ENCODE assay signal across 23 mouse cellular contexts in genomic region chr17:88864214-88864613, GRCm38 (mm10).
"Had no signal": no experiment of that assay in that cellular context is flagged by ENCODE, and none has a peak within 500 bp of the region (broad histone marks: within the 10 kb centered on the region; RNA-seq: fewer than 3 reads in every experiment).

No protein-coding gene starts in this region.

- ATAC-seq: forebrain, postnatal 0 days; hindbrain, postnatal 0 days; intestine, embryonic 15.5 days; liver, embryonic 12.5 days had no signal

- H3K36me3 ChIP-seq: heart, embryonic 12.5 days; hindbrain, embryonic 13.5 days; hindbrain, embryonic 15.5 days; intestine, embryonic 15.5 days; kidney, embryonic 15.5 days; limb, embryonic 13.5 days; limb, embryonic 15.5 days; liver, embryonic 12.5 days had no signal

- H3K9me3 ChIP-seq: heart, embryonic 12.5 days; hindbrain, embryonic 13.5 days; hindbrain, embryonic 15.5 days; intestine, embryonic 15.5 days; kidney, embryonic 15.5 days; limb, embryonic 13.5 days; limb, embryonic 15.5 days; liver, embryonic 12.5 days had no signal

- H3K4me2 ChIP-seq: heart, embryonic 12.5 days; hindbrain, embryonic 13.5 days; hindbrain, embryonic 15.5 days; intestine, embryonic 15.5 days; kidney, embryonic 15.5 days; limb, embryonic 13.5 days; limb, embryonic 15.5 days; liver, embryonic 12.5 days had no signal

- H3K27me3 ChIP-seq: heart, embryonic 12.5 days; hindbrain, embryonic 13.5 days; hindbrain, embryonic 15.5 days; intestine, embryonic 15.5 days; kidney, embryonic 15.5 days; limb, embryonic 13.5 days; limb, embryonic 15.5 days; liver, embryonic 12.5 days had no signal

- H3K4me1 ChIP-seq: hindbrain, embryonic 13.5 days; hindbrain, embryonic 15.5 days; intestine, embryonic 15.5 days; limb, embryonic 13.5 days; liver, embryonic 12.5 days had no signal

- DNase-seq: forebrain, postnatal 0 days; gastrocnemius, postnatal 14 days; gastrocnemius, postnatal 36 days; heart, adult 2 months; heart, postnatal 10 days; kidney, adult 11 months; kidney, adult 9 months; kidney, postnatal 14 days; kidney, postnatal 36 days; layer of hippocampus, adult 9-11 months; layer of hippocampus, postnatal 36 days; left cerebral cortex, postnatal 4 days had no signal

- H3K27ac ChIP-seq: heart, adult 2 months; hindbrain, embryonic 13.5 days; hindbrain, embryonic 15.5 days; hindbrain, postnatal 0 days; intestine, embryonic 15.5 days; kidney, embryonic 15.5 days; kidney, postnatal 0 days; limb, embryonic 13.5 days; limb, embryonic 15.5 days; liver, embryonic 12.5 days; liver, embryonic 14.5 days had no signal

- H3K4me3 ChIP-seq: heart, adult 2 months; heart, embryonic 12.5 days; hindbrain, embryonic 13.5 days; hindbrain, embryonic 15.5 days; intestine, embryonic 15.5 days; kidney, embryonic 15.5 days; limb, embryonic 13.5 days; limb, embryonic 15.5 days; liver, embryonic 12.5 days had no signal

- H3K9ac ChIP-seq: forebrain, postnatal 0 days; heart, embryonic 12.5 days; hindbrain, embryonic 13.5 days; hindbrain, embryonic 15.5 days; intestine, embryonic 15.5 days; kidney, embryonic 15.5 days; limb, embryonic 13.5 days; limb, embryonic 15.5 days; liver, embryonic 12.5 days; liver, embryonic 14.5 days had no signal
